Mouse (Mus musculus): Measurements from ENCODE around the gene Bicd2.

DNA sequence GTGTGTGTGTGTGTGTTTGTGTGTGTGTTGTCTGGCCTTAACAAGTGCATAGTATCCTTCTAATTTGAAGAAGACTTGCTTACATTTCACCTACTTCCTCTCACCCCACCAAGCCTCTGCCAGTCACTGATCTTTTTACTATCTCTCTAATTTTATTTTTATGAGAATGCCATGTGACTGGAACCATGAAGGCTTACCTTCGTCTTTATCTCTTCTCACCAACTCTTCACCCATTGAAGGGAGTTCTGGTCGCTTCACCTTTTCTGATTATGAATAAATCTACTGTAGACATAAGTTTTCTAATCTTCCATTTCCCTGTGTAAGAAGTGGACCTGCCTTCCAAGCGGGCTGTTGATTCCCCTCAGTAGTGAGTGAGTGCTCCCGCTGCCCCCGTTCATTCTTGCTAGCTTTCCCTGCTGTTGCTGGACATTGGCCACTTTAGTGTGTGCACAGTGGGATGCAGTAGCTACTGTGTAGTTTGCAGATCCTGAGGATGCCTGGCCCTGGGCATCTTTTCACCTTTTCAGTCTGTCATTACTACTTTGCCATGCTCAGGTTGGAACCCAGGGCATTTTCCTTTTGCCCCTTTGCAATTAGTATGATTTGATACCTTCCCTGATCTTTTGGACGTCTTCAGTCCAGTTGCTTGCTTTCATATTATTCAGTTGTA, 8.6 kb downstream of the Bicd2 start:
- TF ChIP-seq POLR2A (IDR thresholded peaks at IDR 0.05; ENCODE audit: low read depth, low read length) (no peak), CTCF (IDR thresholded peaks at IDR 0.05; ENCODE audit: borderline replicate concordance, insufficient read depth, low read length) (no peak)

Data from embryonic fibroblast, embryonic 13.5 days (primary cell).